Mouse (Mus musculus): ENCODE data around the gene Zfp366.
"Not testable (repeated sequence)": the region's sequence is repeated elsewhere in the genome, so short reads cannot be mapped to it uniquely, and the experiment has no call there.

Gene Zfp366

DNA sequence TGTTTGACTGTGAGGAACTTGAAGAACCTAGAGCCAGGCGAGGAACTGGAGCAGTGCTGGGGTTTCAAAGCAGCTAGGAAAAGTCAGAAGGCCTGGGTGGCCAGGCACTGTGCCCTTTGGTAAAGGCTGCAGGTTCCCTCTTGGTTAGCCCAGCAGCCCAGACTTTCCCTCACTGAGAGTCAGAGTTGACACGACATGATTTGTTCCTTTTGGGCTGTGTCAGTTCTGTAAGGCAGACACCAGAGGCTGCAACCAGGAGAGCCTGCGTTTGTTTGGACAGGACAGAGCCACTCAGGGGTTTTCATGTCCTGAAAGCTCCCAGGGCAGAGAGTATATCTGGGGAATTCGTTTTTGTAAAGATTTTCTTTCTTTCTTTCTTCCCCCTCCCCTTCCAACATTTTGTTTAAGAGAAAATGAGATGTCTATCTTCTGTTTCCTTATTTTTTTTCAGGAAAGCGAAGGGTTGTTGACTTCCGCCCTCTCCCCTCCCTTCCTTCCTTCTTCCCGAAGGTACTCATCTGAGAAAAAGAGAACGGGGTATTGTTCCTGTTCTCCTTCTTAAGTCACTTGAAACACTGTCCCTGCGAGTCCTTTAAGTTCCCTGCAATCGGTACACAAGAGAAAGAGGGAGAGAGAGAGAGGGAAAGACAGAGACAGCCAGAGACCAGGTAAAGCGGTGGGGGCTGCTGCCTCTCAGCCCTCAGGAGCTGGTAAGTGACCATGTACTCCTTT lies at the start of gene Zfp366:
Gene Zfp366, plus strand, starts transcription at position 669 of the 732 bp plus-strand sequence.
- no peak for DNase-seq (ENCODE audit: low spot score)

DNA sequence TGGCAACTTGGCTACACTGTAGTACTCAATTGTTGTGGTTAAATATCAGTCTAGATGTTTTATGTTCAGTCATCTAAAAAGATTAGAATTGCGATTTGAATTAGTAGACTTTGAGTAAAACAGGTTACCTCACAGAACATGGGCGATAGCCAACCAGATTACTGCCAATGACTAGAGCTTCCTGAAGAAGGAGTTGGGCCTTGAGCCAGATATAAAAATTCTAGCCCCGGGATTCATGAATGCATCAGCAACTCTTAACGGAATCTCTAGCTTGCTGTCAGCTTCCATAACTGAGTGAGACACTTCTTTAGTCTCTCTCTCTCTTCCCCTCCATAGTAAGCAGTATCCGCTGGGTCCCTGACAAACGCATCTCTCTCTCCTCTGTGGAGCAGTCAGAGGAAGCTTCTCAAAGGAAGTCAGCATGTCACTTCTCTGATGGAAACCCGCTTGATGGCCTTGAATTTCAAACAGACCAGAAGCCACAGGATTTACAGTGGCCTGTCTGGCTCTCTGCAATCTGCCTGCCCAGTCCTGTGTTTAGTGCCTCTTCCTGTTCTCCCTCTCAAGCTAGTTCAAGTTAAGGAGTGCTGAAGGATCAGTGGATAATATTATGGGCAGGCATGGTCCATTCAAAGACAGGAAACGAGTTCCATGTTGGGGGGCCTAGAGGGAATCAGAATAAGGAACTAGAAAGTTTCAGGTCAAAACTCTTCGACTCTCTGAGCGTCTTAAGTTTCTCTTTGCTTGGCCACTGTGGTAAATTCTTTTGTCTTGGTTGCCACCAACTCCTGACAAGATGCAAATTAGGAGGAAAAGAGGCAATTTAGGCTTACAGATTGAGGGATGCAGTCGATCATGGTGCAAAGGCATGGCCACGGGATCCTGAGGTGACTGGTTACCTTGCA lies 46.0 kb upstream of the Zfp366 start:
- no peak for DNase-seq (ENCODE audit: low spot score)

DNA sequence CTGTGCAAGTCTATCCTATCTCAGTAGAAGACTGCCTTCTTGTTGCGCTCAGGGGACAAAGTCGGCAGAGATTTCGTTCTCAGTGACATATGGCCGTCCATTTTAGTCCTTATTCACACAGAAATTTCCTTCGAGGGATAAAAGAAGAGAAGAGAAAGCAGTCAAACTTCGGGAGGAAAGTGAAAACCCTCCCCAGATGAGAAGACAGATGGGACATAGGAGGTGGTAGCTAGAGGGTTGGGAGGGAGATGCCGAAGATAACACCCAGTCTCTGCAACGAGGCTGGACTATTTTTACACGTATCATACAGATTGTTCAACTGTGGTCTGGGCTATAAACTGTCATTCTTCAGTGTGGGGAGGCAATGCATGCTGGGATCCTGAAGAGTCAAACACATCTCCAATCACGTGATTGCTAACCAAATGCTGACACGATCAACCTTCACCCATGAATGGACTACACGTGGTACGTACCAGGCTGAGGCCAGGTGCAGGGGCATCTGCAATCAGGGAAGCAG lies 38.2 kb upstream of the Zfp366 start:
- DNase-seq (ENCODE audit: low spot score), result no peak

DNA sequence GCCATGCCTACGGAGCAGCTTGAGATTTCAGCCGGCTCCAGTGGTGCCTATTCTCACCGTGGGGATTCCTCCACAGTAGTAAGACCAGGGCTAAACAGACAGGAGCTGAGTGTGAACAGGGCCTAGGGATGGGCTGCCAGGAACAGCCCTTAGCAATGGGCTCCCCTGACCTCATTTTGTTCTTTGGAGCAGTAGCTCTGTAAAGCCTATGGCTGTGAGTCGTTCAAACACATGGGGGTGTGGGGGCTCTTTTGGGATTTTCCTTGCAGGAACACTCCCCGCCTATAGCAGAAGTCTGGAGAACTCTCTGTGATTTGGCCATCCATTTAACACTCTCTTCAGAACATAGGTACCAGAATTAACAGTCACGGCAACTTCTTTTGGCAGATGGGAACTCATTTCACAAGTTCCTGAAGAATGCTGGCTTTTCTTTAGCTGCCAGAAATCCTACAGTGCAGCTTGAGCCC lies 36.9 kb upstream of the Zfp366 start:
- DNase-seq (ENCODE audit: low spot score), result no peak

DNA sequence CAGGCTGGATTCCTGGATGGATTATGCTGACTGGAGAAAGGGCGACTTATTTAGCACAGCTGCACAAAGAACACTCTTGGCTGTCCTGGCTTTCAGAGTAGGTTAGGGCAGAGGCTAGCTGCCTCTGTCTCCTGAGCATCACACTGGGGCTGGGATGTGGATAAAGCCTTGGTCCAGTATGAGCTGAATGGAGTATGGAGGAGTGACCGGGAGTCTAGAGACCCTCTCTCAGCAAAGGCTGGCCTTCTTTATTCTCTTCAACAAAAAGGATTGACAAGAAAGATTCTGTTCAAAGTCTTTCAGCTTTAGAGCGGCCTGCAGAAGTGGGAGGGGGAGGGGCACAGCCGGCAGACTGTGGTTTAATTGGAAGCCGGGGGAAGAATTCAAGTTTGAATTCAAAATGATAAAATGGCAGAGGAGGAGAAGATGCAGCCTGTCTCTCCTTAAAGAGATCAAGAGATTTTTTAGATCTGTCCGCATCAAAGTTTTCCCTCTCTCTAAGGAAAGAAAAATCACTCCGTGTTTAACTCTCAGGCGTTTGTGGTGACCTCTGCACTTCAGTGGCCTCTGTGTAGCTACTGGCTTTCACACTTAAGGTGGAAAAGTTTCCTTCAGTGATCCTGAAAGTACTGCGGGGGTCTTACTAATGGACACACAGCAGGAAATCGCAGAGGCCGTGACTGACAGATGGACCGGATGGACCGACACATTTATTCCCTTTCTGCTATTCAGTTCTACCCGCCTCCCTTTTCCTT lies 34.9 kb upstream of the Zfp366 start:
- no peak for DNase-seq (ENCODE audit: low spot score)

DNA sequence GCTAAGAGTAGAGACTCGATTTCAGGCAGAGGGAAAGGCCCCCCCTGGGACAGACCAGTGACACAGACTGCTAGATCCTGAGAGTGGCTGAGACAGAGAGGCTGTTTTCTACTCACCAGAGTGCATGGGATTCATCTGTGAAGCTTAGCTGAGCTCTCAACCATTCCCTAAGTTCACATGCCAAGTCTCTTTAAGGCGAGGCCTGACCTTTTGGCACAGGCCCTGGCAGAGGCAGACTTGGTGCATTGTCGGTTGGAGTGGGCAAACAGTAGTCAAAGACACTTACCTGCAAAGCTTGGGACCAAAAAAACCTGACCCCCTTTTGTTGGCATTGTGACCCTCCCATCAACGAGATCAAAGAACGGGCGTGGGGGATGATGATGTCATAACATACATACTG lies 34.0 kb upstream of the Zfp366 start:
- DNase-seq (ENCODE audit: low spot score), result no peak

DNA sequence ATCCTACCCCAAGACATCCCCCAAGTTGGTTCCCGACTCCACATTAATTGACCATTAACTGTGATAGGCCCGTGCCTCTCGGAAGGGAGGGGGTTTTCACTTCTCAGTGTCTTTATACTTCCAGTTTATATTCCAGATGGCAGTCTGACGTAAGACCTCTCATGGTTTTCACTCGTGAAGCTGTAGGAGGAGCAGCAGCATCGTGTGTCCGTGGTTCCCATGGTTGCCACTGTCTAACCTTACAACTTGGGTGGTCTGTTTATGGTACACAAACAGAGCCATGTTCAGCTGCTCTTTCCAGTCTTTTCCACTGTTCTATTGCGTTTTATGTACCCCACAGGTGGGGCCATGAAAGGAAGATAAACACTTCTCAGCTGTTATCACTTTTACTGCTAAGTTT lies 33.5 kb upstream of the Zfp366 start:
- no peak for DNase-seq (ENCODE audit: low spot score)

DNA sequence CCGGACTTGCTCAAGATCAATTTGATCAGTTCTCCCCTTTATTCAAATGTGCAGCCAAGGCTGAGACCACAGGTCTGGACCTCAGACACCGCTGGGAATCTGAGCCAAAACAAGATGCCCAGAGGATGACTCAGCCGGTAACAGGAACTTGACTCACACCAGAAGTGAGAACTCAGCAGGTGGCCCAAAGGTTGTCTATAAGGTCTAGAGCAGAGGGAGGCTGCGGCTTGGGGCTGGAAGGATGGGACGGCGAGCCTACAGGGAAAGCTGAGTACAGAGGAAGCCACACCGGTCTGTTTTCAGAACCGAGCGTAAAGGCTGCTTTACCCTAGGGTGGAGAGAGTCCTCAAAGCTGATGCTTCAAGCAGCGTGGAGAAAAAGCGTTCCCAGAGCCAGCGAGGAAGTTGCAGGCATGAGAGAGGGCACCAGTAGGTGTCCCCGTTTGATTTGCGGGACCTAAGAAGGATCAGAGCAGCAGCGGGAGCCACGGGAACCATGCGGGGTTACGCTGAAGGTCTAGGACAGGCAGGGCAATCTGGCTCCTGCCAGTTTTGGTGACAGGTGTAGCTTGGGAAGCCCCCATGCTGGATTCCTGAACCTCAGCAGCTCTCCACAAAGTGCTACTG lies 32.2 kb upstream of the Zfp366 start:
- DNase-seq (ENCODE audit: low spot score), result no peak

DNA sequence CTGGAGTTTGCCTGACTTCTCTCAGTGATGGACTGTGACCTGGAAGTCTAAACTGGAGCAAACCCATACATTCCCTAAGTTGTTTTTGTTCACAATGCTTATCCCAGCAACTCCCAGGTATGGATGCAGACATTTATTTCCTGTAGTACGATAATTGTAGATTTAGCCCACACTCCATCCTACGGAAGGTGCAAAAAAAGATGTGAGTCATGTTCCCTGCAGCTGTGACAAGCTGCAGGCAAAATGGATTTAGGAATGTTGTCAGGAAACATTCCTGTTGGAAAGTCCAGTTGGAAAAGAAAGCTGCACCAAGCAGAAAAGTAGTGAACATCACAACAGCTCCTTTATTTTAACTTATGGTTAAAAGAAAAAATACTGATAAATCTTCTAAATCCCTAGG lies 26.9 kb upstream of the Zfp366 start:
- no peak for DNase-seq (ENCODE audit: low spot score)

DNA sequence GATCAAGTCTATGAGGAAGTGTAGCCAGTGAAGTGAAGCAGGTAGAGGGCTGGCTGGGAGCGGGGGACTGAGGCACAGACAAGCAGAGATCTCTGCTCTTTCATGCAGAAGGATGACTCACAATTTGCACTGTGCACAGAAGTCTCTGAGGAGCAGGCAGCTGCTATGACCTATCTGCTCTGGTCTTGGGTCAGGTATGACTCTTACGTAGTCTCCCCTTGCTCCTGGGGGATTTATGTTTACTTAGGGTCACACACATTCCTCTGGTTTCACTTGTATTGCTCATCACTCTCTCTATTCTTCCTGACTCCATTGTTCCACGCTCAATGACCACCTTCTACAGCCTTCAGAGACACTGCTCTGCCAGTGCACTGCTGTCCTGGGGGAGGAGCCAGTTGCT lies 25.9 kb upstream of the Zfp366 start:
- no peak for DNase-seq (ENCODE audit: low spot score)

DNA sequence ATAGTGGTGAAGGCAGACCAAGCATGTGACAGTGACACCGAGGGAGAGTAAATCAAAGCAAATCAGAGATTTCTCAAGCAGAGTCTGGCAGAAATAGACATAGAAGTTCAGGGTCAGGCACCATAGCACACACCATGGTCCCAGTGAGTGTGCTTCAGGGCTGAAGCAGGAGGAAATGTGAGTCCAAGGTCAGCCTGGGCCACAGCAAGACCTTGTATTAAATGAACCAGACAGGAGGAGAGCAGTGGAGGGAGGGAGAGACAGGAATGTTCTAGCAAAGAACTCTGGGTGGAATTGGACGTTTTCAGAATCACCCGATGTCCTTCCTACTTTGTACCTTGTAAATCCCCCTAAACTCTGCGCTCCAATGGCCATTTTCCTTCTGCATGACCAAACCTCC lies 21.6 kb upstream of the Zfp366 start:
- no peak for DNase-seq (ENCODE audit: low spot score)

DNA sequence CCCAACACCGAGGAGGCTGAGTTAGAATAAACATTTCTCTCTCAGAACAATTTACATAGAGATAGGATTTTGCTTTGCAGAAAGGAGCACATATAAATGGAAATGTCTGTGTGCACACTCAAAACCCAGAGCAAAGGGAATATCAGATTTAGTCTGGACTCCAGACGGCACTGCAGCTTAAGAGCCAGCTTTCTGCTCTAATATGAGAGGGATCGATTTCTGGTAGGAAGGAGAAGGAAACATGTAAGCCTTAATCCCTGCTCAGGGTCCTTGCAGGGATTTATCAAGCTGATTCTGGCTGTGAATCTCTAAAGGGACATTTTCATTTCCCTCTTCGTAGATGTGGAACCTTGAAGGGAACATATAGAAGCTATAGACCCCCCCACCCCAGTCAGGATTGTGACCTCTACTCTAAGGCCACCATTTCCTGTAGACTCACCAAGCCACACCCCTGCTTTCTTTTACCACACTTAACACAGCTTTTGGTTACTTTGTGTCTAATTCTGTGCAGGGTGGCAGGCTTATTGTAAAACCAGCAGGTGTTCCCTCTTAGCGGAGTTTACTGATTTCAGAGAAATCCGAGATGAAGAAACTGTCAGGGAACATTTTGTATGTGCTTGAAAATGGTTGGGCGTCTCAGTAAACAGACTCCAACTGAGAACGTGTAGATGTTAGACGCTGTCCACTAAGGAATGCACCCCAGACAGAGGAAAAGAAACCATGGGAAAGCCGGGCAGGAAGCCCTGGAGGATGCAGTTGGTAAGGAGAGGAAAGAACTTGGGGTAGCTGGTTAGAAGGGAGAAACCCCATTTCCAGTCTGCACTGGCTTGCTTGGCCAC lies 20.9 kb upstream of the Zfp366 start:
- DNase-seq (ENCODE audit: low spot score), result no peak

DNA sequence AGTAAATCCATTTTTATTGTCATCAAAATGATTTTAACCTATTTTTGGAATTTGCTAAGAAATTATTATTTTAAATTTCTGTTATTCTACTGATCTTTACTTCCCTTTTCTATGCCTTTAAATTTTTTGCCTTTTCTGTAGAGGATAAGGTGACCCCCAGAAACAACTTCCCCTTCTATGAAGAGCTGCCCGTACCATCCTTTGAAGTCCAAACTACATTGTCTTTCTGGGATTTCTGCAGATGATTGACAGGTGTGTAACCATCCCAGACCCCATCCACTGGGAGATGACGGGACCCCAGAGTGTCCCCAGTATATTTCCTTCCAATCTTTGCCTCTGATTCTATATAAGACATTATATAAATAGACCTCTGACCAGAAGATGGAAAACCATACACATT lies 20.3 kb upstream of the Zfp366 start:
- no peak for DNase-seq (ENCODE audit: low spot score)

DNA sequence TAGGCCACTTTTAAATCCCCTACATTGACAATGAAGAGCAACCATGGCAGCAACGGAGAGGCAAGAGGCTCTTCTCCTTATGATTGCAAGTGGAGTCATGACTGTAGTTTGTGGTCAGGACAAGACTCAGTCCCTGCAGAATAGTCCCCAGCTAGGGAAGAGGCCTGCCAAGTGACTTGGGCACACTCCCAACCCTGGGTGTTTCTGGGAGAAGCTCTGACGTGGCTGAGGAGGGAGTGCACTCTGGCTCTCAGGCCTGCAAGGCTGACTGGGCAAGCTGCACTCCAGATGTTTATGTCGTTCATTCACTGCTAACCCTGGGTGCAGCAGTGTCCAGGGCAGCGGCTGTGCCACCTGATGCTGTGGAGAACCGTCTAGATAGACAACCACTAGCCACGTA lies 15.2 kb upstream of the Zfp366 start:
- no peak for DNase-seq (ENCODE audit: low spot score)

DNA sequence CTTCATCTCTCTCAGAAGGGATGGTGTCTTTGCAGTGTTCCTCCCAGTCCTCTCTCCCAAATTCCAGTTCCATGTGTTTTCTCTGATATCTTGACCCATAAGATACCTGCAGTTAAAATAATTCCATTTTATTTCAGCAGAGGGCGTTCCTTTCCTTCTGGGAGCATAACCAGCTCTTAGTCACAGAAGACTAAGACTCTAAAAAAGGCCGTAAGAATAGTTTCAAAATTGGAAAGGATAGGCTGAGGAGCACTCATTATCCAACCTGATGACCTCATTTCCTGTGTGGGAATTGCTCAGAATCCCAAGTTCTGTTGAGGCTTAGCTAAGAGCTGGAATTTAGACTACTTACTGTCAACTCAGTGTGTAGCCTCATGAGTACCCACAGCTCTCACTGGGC lies 14.3 kb upstream of the Zfp366 start:
- no peak for DNase-seq (ENCODE audit: low spot score)

DNA sequence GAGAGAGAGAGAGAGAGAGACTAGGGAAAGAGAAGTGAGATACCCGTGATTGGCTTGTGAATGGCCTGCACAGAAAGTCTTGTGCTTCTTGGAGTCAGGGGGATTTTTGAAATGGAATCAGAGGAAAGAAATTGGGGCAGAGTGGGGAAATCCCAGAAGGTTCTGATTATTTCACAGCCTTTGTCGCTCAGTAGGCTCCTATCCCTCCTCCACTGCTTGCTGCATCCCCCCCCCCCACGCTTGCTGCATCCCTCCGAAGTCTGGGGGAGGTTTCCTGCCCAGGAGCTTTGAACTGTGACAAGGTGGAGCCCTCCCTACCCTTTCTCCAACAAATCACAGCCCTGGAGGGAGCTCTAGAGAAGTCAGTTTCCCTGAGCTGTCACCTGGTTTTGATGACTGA lies 10.8 kb upstream of the Zfp366 start:
- DNase-seq (ENCODE audit: low spot score), result no peak

DNA sequence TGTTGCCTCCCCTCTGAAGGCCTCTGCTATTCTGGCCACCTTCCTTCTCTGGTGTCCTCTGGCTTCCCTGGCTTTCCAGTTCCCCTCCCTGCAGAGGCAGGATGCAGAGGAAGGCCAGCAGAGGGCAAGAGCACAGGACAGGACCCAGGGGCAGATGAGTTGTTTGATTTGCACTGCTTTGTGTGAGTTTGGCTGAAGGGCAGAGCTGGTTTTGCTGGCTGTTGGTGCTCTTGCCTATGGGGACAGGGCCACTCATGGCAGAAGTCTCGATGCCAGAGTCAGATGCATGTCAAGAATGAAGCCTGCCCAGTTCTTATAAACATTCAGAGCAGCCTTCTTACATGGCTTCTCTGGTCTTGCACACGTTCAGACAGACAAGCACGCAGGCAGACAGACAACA lies 1.8 kb upstream of the Zfp366 start:
- DNase-seq (ENCODE audit: low spot score), result not testable (repeated sequence)

DNA sequence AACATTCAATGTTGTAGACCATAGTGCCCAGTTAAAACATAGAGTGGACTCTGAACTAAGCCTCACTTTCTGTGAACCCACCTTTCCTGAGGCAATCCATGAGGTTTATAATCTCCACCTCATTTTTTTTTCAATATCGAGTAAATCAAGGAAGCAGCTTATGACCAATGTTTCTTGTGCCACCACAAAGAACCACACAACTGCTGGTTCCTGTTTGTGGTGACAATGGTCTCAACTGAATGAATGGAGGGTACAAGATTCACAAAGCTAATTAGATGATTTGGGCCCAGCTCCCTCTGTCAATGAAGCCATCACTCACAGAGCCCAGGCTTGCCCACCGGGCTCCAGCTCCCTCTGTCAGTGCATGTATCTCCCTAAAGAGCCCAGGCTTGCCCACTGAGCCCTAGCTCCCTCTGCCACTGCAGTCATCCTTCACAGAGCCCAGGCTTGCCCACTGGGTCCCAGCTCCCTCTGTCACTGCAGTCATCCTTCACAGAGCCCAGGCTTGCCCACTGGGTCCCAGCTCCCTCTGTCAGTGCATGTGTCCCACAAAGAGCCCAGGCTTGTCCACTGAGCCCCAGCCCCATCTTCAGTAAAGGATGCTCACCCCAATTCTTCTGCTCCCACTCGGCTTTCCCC lies 1.2 kb upstream of the Zfp366 start:
- no peak for DNase-seq (ENCODE audit: low spot score)

DNA sequence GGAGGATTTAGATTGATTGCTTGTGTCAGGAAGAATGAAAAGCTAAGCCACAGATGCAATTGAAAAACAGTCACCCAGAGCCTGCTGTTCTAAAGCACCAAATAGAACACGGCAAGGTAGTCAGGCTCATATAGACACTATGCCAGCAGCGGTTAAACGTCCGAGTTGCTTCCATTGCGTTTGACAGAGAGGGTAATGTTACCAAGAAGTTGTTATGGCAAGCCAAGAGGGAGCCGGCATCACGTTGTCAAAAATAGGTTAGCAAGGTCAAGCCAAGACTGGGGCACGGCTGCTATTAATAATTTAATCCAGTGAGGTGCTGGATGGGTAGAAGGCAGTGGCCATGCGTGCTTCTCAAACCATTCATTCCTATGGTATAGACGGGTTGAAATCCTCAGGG lies 950 bp downstream of the Zfp366 start:
- no peak for DNase-seq (ENCODE audit: low spot score)

DNA sequence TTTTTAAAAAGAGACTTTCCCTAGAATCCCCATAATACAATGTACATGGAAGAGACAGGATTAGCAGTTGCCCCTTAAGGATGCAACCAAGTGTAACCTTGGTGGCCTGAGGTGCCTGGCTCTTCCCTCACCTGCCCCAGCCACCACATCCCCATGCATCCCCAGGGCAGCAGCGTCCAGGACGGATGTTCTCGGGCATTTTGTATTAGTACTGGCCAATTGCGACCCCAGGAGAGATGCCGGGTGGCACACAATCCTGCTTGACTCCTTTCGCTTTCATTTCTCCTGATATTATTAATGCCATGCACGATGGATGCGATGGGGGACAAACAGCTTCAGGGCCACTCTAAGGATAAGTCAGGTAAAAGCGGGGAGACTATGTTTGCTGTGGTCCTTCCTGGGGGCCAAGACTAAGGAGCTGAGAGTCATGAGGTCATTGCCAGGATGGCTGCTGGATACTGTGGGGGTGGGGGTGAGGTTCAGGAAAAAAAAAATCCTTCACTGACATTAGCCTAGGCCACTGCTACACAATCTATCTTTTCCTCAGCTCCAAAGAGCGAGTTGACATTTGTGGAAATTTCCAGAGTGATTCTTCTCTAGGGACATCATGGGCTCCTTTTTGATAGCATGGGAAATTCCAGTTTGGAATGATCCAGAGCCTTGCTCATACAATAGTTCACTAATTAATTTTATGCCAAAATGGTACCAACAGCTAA lies 1.7 kb downstream of the Zfp366 start:
- DNase-seq (ENCODE audit: low spot score), result no peak

All from layer of hippocampus, adult 9-10 months (tissue).